Mouse (Mus musculus): ENCODE results near the gene Hsp90aa1. TPM values are rescaled to one million over a fixed set of nuclear protein-coding genes. Genes with fewer than 3 reads are reported as not detected.
A peak's percentile ranks its signal among the peaks of the same experiment; 100 is the strongest.

Gene Hsp90aa1
- total and polyA plus RNA-seq, 2 experiments from 2014 or later: 701 to 1,521 TPM

DNA sequence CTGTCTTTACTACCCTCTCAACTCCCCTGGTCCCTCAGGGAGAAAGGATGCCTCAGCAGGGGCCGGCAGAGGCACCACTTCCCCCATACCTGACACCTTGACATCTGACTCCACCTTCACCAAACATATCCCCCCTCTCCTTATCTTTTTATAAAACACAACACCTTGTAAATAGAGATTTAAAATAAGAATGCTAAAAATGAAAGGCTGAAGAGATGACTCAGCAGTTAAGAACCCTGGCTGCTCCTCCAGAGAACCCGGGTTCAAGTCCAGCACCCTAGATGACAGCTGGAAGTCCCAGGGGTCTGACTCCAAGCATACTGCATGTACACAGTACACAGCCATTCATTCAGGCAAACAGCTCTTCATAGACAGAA, 3.4 kb downstream of the Hsp90aa1 start:
- no peak for TF ChIP-seq CTCF (IDR thresholded peaks at IDR 0.05; ENCODE audit: low read depth)
- Histone ChIP-seq H3K27me3 (ENCODE audit: insufficient read depth, low read length) (no peaks in the 10 kb centered on the region), H3K4me3 (ENCODE audit: low read length) (no peak overlapping the region), H3K36me3 (ENCODE audit: insufficient read depth, low read length) (peaks cover 4% of the 10 kb centered on the region; the same call in 1 of the 2 replicates), H3K4me2 (ENCODE audit: low read depth, low read length) (no peak overlapping the region), H3K4me1 (ENCODE audit: insufficient read depth, low read length) (no peaks in the 10 kb centered on the region; the same call in 1 of the 2 replicates), H3K27ac (no peak overlapping the region), H3K9ac (replicated peaks; ENCODE audit: low read length) (no peak overlapping the region), H3K9me3 (ENCODE audit: low read length) (no peaks in the 10 kb centered on the region)
- 60% methylated on average over 2 of the region's 2 CpGs for WGBS
- DNase-seq (ENCODE audit: low spot score) (no peak), ATAC-seq (no peak)

DNA sequence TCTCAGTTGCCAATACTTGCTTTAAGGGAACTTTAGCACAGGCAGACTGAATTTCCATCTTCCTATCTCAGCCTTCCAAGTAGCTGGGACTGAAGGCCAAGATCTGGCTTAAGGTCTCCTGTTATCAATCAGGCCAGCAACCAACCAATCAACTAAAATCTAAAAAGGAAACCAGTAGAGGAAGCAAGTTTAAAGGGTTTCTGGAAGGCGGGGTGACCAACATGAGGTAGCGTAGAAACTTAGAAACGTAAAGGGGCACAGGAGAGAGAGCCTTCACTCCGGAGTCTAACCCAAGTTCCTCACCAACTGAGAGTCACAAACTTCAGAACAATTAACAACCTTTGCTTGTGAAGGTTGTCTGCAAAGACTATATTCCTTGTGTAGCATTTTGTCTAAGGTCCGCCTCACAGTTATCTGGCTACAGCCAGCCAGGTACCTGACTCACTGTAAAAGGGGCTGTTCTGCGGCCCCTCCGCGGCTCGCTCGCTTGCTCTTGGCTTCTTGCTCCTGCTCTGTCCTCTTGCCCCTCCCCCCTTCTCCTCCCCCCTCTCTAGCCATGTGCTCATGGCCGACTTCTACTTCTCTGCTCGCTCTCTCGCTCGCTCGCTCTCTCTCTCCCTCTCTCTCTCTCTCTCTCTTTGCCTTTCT, 3.9 kb downstream of the Hsp90aa1 start:
- H3K4me1 ChIP-seq (ENCODE audit: insufficient read depth, low read length): no peaks in the 10 kb centered on the region; the same call in 1 of the 2 replicates
- H3K4me3 ChIP-seq (ENCODE audit: low read length): no peak overlapping the region
- DNase-seq (ENCODE audit: low spot score): no peak
- no peak for TF ChIP-seq CTCF (IDR thresholded peaks at IDR 0.05; ENCODE audit: low read depth)
- no peak overlapping the region for H3K9ac ChIP-seq (replicated peaks; ENCODE audit: low read length)
- H3K9me3 ChIP-seq (ENCODE audit: low read length): no peaks in the 10 kb centered on the region
- 51% methylated on average over 15 of the region's 15 CpGs for WGBS
- no peak overlapping the region for H3K4me2 ChIP-seq (ENCODE audit: low read depth, low read length)
- H3K27me3 ChIP-seq (ENCODE audit: insufficient read depth, low read length): no peaks in the 10 kb centered on the region
- no peak for ATAC-seq
- H3K36me3 ChIP-seq (ENCODE audit: insufficient read depth, low read length): peaks cover 4% of the 10 kb centered on the region; the same call in 1 of the 2 replicates
- no peak overlapping the region for H3K27ac ChIP-seq

DNA sequence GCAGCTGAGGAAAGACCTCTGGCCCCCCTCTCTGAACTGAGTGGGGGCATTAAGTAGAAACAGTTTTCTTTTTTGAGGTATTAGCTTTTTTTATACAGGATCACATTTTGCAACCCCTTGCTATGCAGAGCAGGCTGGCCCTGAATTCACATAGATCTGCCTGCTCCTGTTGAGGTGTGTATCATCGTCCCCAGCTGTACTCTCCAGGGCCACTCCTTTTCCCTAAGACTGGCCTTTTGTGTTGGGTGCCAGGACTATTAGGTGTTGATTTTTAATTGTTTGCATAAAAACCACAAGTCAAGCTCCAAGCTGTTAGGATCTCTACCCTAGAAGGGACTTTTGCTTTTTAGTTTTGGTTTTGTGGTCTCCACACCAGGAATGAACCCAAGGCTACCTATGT, 4.4 kb downstream of the Hsp90aa1 start:
- H3K9me3 ChIP-seq (ENCODE audit: low read length): no peaks in the 10 kb centered on the region
- DNase-seq (ENCODE audit: low spot score) (no peak), ATAC-seq (no peak)
- no peaks in the 10 kb centered on the region; the same call in 1 of the 2 replicates for H3K4me1 ChIP-seq (ENCODE audit: insufficient read depth, low read length)
- H3K36me3 ChIP-seq (ENCODE audit: insufficient read depth, low read length): peaks cover 4% of the 10 kb centered on the region; the same call in 1 of the 2 replicates
- TF ChIP-seq CTCF (IDR thresholded peaks at IDR 0.05; ENCODE audit: low read depth): no peak
- H3K4me3 ChIP-seq (ENCODE audit: low read length): no peak overlapping the region
- H3K9ac ChIP-seq (replicated peaks; ENCODE audit: low read length): no peak overlapping the region
- 87% methylated on average over 1 of the region's 1 CpGs for WGBS
- no peak overlapping the region for H3K27ac ChIP-seq
- H3K27me3 ChIP-seq (ENCODE audit: insufficient read depth, low read length): no peaks in the 10 kb centered on the region
- H3K4me2 ChIP-seq (ENCODE audit: low read depth, low read length): no peak overlapping the region

DNA sequence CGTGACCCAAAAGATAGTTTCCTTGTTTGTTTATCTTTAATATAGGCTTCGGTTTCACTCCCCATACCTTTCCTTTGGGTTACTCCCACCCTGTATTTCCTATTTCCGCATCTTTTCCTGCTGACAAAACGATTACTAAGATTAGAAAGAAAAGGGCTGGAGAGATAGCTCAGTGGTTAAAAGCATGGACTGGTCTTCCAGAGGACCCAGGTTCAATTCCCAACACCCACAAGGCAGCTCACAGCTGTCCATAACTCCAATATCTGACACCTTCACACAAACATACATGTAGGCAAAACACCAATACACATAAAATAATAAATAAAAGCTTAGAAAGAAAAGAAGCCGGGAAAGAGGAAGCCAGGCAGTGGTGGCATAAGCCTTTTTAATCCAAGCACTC, 5.1 kb downstream of the Hsp90aa1 start:
- no peak for DNase-seq (ENCODE audit: low spot score)
- H3K27ac ChIP-seq: no peak overlapping the region
- no peak overlapping the region for H3K4me2 ChIP-seq (ENCODE audit: low read depth, low read length)
- no peaks in the 10 kb centered on the region for H3K9me3 ChIP-seq (ENCODE audit: low read length)
- H3K36me3 ChIP-seq (ENCODE audit: insufficient read depth, low read length): peaks cover 4% of the 10 kb centered on the region; the same call in 1 of the 2 replicates
- H3K4me3 ChIP-seq (ENCODE audit: low read length): no peak overlapping the region
- WGBS: 75% methylated on average over 5 of the region's 5 CpGs
- no peak overlapping the region for H3K9ac ChIP-seq (replicated peaks; ENCODE audit: low read length)
- no peaks in the 10 kb centered on the region; the same call in 1 of the 2 replicates for H3K4me1 ChIP-seq (ENCODE audit: insufficient read depth, low read length)
- no peaks in the 10 kb centered on the region for H3K27me3 ChIP-seq (ENCODE audit: insufficient read depth, low read length)
- no peak for ATAC-seq
- no peak for TF ChIP-seq CTCF (IDR thresholded peaks at IDR 0.05; ENCODE audit: low read depth)

DNA sequence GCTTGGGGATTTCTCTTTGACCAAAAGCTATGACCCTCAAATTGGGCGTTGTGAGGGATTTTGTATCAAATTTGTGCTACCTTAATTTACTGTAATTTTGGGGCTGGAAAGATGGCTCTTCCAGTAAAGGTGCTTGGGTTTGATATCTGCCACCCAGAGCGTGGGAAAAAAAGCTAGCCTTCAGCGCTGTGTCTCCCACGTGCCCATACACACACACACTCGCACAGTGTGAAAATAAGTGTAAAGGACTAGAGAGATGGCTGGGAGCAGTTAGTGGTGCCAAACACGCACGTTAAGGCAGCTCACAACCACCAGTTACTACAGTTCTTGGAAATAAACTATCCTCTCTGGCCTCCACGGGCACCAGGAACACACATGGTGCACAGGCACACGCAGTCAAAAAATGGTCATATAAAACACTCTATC, 5.5 kb downstream of the Hsp90aa1 start:
- peak overlapping the region; percentile 93 for H3K4me3 ChIP-seq (ENCODE audit: low read length)
- no peaks in the 10 kb centered on the region for H3K27me3 ChIP-seq (ENCODE audit: insufficient read depth, low read length)
- 42% methylated on average over 9 of the region's 9 CpGs for WGBS
- no peaks in the 10 kb centered on the region; the same call in 1 of the 2 replicates for H3K4me1 ChIP-seq (ENCODE audit: insufficient read depth, low read length)
- DNase-seq (ENCODE audit: low spot score) (no peak), ATAC-seq (no peak)
- peak overlapping the region; percentile 98 for H3K9ac ChIP-seq (replicated peaks; ENCODE audit: low read length)
- no peaks in the 10 kb centered on the region for H3K9me3 ChIP-seq (ENCODE audit: low read length)
- H3K27ac ChIP-seq: peak overlapping the region; percentile 87
- H3K36me3 ChIP-seq (ENCODE audit: insufficient read depth, low read length): peaks cover 4% of the 10 kb centered on the region; the same call in 1 of the 2 replicates
- no peak for TF ChIP-seq CTCF (IDR thresholded peaks at IDR 0.05; ENCODE audit: low read depth)
- H3K4me2 ChIP-seq (ENCODE audit: low read depth, low read length): peak overlapping the region; percentile 90

DNA sequence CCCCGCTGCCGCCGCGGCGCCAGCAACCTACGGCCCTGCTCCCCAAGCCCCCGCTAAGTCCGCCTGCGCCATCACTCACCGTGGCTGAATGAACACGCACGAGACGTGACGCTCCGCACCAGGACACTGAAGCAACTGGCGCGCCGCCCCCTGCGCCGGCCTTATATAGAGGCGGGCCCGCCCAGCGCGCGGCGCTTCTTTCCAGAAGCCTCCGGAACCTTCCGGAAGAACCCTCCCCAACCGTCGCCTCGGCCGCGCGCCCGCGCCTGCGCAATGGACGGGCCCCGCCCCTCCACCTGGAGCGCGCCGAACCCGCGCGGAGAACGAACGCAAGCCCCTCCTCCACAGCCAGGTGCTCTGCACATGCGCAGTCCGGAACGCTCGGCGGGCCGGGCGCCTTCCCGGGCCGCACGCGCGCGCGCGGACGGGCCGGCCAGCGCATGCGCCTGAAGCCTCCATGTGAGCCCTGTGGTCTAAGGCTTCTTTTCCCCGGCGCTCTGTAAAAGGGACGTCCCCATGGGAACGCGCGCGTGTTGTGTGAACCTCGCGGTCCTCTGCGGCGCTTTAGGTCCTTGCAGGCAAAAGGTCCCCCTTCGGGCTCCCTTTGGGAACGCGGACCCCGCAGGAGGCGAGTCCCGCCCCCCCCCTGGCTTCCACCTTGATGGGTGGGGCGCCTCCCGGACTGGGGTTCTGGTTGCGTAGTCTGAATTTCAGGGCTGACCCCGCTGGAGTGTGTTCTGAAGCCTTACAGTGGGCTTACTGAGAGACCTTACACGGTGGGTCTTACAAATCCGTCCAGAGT, 6.2 kb downstream of the Hsp90aa1 start:
- H3K4me1 ChIP-seq (ENCODE audit: insufficient read depth, low read length): no peaks in the 10 kb centered on the region; the same call in 1 of the 2 replicates
- TF ChIP-seq CTCF (IDR thresholded peaks at IDR 0.05; ENCODE audit: low read depth): no peak; the same call in 1 of the 2 replicates
- H3K27me3 ChIP-seq (ENCODE audit: insufficient read depth, low read length): no peaks in the 10 kb centered on the region
- peak overlapping the region; percentile 98 for H3K27ac ChIP-seq
- ATAC-seq: peak; percentile 95
- H3K9me3 ChIP-seq (ENCODE audit: low read length): no peaks in the 10 kb centered on the region
- peak overlapping the region; percentile 98 for H3K9ac ChIP-seq (replicated peaks; ENCODE audit: low read length)
- under 1% methylated on average over 74 of the region's 89 CpGs for WGBS
- H3K4me2 ChIP-seq (ENCODE audit: low read depth, low read length): peak overlapping the region; percentile 90
- peaks cover 9% of the 10 kb centered on the region; the same call in 1 of the 2 replicates for H3K36me3 ChIP-seq (ENCODE audit: insufficient read depth, low read length)
- peak overlapping the region; percentile 93 for H3K4me3 ChIP-seq (ENCODE audit: low read length)
- DNase-seq (ENCODE audit: low spot score): peak; percentile 98

All from hindbrain, postnatal 0 days (tissue).